Mouse (Mus musculus): ENCODE results near the gene Apba3. TPM values are rescaled to one million over a fixed set of nuclear protein-coding genes. Genes with fewer than 3 reads are reported as not detected.

The Apba3 gene
- total and polyA plus RNA-seq, 3 experiments, result 111 to 151 (median 123) TPM

- Histone ChIP-seq H3K27me3 (ENCODE audit: control insufficient read depth, insufficient read depth, low read length) (no peaks in the 10 kb centered on the region), H3K27ac (peak overlapping the region; percentile 96), H3K9ac (ENCODE audit: low read depth, low read length) (peak overlapping the region; percentile 98), H3K36me3 (ENCODE audit: control insufficient read depth, insufficient read depth, low read length) (no peaks in the 10 kb centered on the region), H3K79me2 (replicated peaks; ENCODE audit: control insufficient read depth, insufficient read depth, low read length) (peaks cover 14% of the 10 kb centered on the region), H3K4me1 (ENCODE audit: control insufficient read depth, insufficient read depth, low read length) (peaks cover 29% of the 10 kb centered on the region), H3K4me3 (peak overlapping the region; percentile 98)
- intact Hi-C loops (cut with DNase I), result loop anchor here (2.0 kb wide), 1 partner anchor 25 kb away; no protein-coding TSS in a partner anchor
- WGBS, result 3% methylated on average over 25 of the region's 25 CpGs
- TF ChIP-seq CTCF (IDR thresholded peaks at IDR 0.05) (no peak), POLR2A (IDR thresholded peaks at IDR 0.05; ENCODE audit: insufficient read depth, low read depth, low read length) (no peak), EP300 (IDR thresholded peaks at IDR 0.05; ENCODE audit: insufficient read depth, low read depth, low read length) (no peak)
- DNase-seq, result no peak
These were observed 26.7 kb downstream of the Apba3 start for GRCm38 (mm10) chr10:81293334-81294030.

DNA sequence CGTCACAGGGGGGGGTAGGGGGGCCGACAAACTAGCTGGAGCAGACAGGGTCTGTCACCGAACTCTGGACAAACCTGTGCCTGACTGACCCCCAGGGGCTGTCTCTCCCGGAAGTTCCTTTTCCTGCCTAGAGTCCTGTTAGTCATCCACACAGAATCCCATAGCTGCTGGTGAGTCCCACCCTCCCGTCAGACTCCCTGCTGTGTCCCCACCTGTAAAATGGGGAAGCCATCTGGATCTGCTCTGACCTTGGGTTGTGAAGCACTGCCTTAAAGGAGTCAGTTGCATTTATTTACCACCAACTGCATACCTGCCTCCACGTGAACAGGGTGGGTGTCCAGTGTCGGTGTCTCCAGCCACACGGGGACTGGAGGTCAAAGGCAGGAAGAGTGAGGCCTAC lies 27.7 kb downstream of the Apba3 start:
- H3K27ac ChIP-seq, result peak overlapping the region; percentile 96
- peaks cover 38% of the 10 kb centered on the region for H3K4me1 ChIP-seq (ENCODE audit: control insufficient read depth, insufficient read depth, low read length)

DNA sequence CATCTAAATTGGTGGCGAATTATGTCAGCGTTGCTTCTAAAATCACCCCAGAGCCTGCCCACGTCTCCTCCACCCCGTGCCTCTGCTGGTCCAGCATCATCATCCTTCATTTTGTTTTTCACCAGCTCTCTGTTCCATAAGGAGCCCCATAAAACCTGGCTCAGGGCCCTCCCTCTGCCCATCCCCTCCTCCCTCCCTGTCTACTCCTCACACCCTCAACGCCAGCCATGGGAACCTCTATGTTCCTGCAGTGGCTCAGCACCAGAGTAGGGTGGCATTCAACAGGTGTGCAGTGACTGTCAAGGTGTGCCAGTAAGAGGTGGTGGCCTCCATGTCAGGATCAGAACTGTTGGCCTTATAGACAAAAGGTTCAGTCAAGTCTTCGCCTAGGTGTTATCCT lies 28.4 kb downstream of the Apba3 start:
- Histone ChIP-seq H3K27me3 (ENCODE audit: control insufficient read depth, insufficient read depth, low read length) (no peaks in the 10 kb centered on the region), H3K27ac (peak overlapping the region; percentile 56; the same call in 1 of the 2 replicates), H3K4me3 (peak overlapping the region; percentile 98; the same call in 1 of the 2 replicates), H3K79me2 (replicated peaks; ENCODE audit: control insufficient read depth, insufficient read depth, low read length) (peaks cover 14% of the 10 kb centered on the region), H3K36me3 (ENCODE audit: control insufficient read depth, insufficient read depth, low read length) (no peaks in the 10 kb centered on the region), H3K9ac (ENCODE audit: low read depth, low read length) (no peak overlapping the region), H3K4me1 (ENCODE audit: control insufficient read depth, insufficient read depth, low read length) (peaks cover 45% of the 10 kb centered on the region)
- WGBS, result 81% methylated on average over 6 of the region's 6 CpGs
- no peak for DNase-seq
- TF ChIP-seq EP300 (IDR thresholded peaks at IDR 0.05; ENCODE audit: insufficient read depth, low read depth, low read length) (no peak), CTCF (IDR thresholded peaks at IDR 0.05) (no peak)
- intact Hi-C loops (cut with DNase I), result no loop called here

More for the DNA sequence above, 27.7 kb downstream of the Apba3 start:
- H3K27me3 ChIP-seq (ENCODE audit: control insufficient read depth, insufficient read depth, low read length), result no peaks in the 10 kb centered on the region
- peak overlapping the region; percentile 98 for H3K4me3 ChIP-seq
- 34% methylated on average over 8 of the region's 8 CpGs for WGBS
- peaks cover 14% of the 10 kb centered on the region for H3K79me2 ChIP-seq (replicated peaks; ENCODE audit: control insufficient read depth, insufficient read depth, low read length)
- no peaks in the 10 kb centered on the region for H3K36me3 ChIP-seq (ENCODE audit: control insufficient read depth, insufficient read depth, low read length)
- intact Hi-C loops (cut with DNase I), result no loop called here
- H3K9ac ChIP-seq (ENCODE audit: low read depth, low read length), result peak overlapping the region; percentile 98
- TF ChIP-seq CTCF (IDR thresholded peaks at IDR 0.05) (no peak), EP300 (IDR thresholded peaks at IDR 0.05; ENCODE audit: insufficient read depth, low read depth, low read length) (no peak)
- DNase-seq, result no peak

DNA sequence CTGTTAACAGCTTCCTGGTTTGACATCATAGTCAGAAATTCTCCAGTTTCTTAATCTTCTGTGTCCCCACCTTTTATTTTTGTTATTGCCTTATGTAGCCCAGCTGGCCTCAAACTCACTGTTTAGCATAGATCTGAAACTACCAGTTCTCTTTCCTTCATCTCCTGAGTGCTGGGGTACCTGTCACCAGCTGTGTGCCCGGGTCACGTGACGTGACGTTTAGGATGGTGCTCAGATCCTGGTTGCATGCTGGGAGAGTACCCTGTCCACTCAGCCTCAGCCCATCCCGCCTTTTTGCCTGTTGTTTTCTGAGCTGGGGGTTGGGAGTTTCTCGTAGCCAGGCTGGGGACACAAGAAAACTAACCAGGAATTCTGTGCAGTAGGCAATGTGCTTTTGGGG lies 30.5 kb downstream of the Apba3 start:
- Histone ChIP-seq H3K27me3 (ENCODE audit: control insufficient read depth, insufficient read depth, low read length) (no peaks in the 10 kb centered on the region), H3K79me2 (replicated peaks; ENCODE audit: control insufficient read depth, insufficient read depth, low read length) (peaks cover 18% of the 10 kb centered on the region), H3K9ac (ENCODE audit: low read depth, low read length) (peak overlapping the region; percentile 75), H3K36me3 (ENCODE audit: control insufficient read depth, insufficient read depth, low read length) (no peaks in the 10 kb centered on the region), H3K4me1 (ENCODE audit: control insufficient read depth, insufficient read depth, low read length) (peaks cover 55% of the 10 kb centered on the region), H3K27ac (peak overlapping the region; percentile 85), H3K4me3 (peak overlapping the region; percentile 35; the same call in 1 of the 2 replicates)
- TF ChIP-seq EP300 (IDR thresholded peaks at IDR 0.05; ENCODE audit: insufficient read depth, low read depth, low read length) (no peak), POLR2A (IDR thresholded peaks at IDR 0.05; ENCODE audit: insufficient read depth, low read depth, low read length) (no peak), CTCF (IDR thresholded peaks at IDR 0.05) (no peak)
- intact Hi-C loops (cut with DNase I), result no loop called here
- WGBS, result 61% methylated on average over 6 of the region's 6 CpGs
- DNase-seq, result peak in 1 of 2 experiments; percentile 42

DNA sequence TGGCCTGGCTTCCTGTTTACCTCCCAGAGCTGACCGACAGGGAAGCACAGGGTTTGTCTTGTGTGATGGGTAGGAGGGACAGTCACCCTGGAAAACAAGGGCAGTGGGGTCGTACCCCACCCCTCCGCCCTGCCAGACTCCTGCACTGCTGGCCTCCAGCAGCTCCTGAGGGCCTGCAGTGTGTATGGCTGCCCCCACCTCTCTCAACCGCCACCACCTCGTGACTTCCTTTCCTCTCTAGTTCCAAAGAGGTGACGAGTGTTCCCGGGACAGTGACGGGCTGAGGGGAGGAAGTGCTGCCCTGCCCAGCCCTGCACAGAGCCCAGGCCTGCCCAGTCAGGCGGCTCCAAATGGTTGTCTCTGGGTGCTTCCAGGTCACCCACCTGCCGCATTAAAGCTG lies 31.1 kb downstream of the Apba3 start:
- peak overlapping the region; percentile 75 for H3K9ac ChIP-seq (ENCODE audit: low read depth, low read length)
- peak overlapping the region; percentile 35 for H3K4me3 ChIP-seq
- H3K27ac ChIP-seq, result peak overlapping the region; percentile 85
- peak; percentile 76 to 86 for DNase-seq
- intact Hi-C loops (cut with DNase I), result no loop called here
- peak; percentile 74 for TF ChIP-seq POLR2A (IDR thresholded peaks at IDR 0.05; ENCODE audit: insufficient read depth, low read depth, low read length)
- no peak for TF ChIP-seq CTCF (IDR thresholded peaks at IDR 0.05)
- 0 out of 2 replicates have a peak, but pooled peaks have one; percentile 43 for TF ChIP-seq EP300 (IDR thresholded peaks at IDR 0.05; ENCODE audit: insufficient read depth, low read depth, low read length)
- no peaks in the 10 kb centered on the region for H3K27me3 ChIP-seq (ENCODE audit: control insufficient read depth, insufficient read depth, low read length)
- H3K36me3 ChIP-seq (ENCODE audit: control insufficient read depth, insufficient read depth, low read length), result no peaks in the 10 kb centered on the region
- peaks cover 19% of the 10 kb centered on the region for H3K79me2 ChIP-seq (replicated peaks; ENCODE audit: control insufficient read depth, insufficient read depth, low read length)
- WGBS, result 17% methylated on average over 10 of the region's 10 CpGs
- peaks cover 59% of the 10 kb centered on the region for H3K4me1 ChIP-seq (ENCODE audit: control insufficient read depth, insufficient read depth, low read length)

- WGBS, result 55% methylated on average over 17 of the region's 17 CpGs
- Histone ChIP-seq H3K79me2 (replicated peaks; ENCODE audit: control insufficient read depth, insufficient read depth, low read length) (peaks cover 19% of the 10 kb centered on the region), H3K9ac (ENCODE audit: low read depth, low read length) (peak overlapping the region; percentile 75), H3K4me3 (peak overlapping the region; percentile 35), H3K27ac (peak overlapping the region; percentile 85), H3K4me1 (ENCODE audit: control insufficient read depth, insufficient read depth, low read length) (peaks cover 64% of the 10 kb centered on the region), H3K27me3 (ENCODE audit: control insufficient read depth, insufficient read depth, low read length) (no peaks in the 10 kb centered on the region), H3K36me3 (ENCODE audit: control insufficient read depth, insufficient read depth, low read length) (no peaks in the 10 kb centered on the region)
- intact Hi-C loops (cut with DNase I), result no loop called here
- TF ChIP-seq EP300 (IDR thresholded peaks at IDR 0.05; ENCODE audit: insufficient read depth, low read depth, low read length), result no peak
- peak in 1 of 2 experiments; percentile 72 for DNase-seq
These were observed 31.8 kb downstream of the Apba3 start for GRCm38 (mm10) chr10:81298369-81299100.

Data from heart, adult 2 months (tissue).